Mouse (Mus musculus): ENCODE measurements around the gene 2310057N15Rik.
"Not testable (repeated sequence)": the region's sequence is repeated elsewhere in the genome, so short reads cannot be mapped to it uniquely, and the experiment has no call there.

Gene 2310057N15Rik

DNA sequence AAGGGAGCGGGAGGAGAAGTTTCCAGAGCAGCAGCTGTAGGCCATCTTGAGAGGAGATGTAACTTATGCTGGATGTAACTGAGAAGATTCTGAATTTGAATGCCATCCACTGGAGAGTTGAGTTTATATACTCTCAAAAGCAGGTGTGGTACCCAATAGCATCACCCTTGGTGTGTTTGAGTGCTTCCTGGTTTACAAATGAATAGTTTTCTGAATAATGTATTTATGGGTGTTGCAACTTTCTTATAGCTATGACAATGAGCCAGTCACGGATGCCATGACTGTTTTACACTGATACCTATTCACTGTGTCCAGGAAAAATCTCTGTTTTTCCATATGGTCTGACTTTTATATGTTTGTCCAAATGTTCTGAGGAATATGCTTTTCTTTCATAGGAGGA, at the start of gene 2310057N15Rik:
2310057N15Rik (minus strand) TSS at position 101 of the 400 bp plus-strand sequence.
- in situ Hi-C loops (cut with MboI; ENCODE audit: low pct_unique_long_range_greater_than_20kb in 1 of 2, low sequenced_read_pairs in 2 of 2, unreplicated experiment in 1 of 2), result no loop called here

GRCm38 (mm10) chr16:88823736-88824135, 49.7 kb upstream of the 2310057N15Rik start:
- in situ Hi-C loops (cut with MboI; ENCODE audit: low pct_unique_long_range_greater_than_20kb in 1 of 2, low sequenced_read_pairs in 2 of 2, unreplicated experiment in 1 of 2), result no loop called here

DNA sequence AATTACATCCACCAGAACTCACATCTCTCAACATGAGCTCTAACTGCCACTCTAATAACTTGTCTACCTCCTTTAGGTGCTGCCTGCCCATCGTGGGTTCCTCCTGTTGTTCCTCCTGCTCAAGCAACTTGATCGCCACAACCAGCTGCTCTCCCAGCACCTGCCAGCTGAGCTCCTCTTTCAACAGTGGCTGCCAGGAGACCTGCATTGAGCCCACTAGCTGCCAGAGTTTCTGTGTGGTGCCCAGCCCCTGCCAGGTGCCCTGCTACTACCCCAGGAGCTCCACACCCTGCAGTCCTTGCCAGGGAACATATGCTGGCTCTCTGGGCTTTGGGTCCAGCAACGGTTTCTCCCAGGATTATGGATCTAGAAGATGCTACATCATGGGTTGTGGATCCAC, 46.1 kb upstream of the 2310057N15Rik start, which contains the start of gene Krtap15:
Krtap15 (plus strand) TSS at position 150 of the 400 bp plus-strand sequence.
- in situ Hi-C loops (cut with MboI; ENCODE audit: low pct_unique_long_range_greater_than_20kb in 1 of 2, low sequenced_read_pairs in 2 of 2, unreplicated experiment in 1 of 2), result no loop called here

DNA sequence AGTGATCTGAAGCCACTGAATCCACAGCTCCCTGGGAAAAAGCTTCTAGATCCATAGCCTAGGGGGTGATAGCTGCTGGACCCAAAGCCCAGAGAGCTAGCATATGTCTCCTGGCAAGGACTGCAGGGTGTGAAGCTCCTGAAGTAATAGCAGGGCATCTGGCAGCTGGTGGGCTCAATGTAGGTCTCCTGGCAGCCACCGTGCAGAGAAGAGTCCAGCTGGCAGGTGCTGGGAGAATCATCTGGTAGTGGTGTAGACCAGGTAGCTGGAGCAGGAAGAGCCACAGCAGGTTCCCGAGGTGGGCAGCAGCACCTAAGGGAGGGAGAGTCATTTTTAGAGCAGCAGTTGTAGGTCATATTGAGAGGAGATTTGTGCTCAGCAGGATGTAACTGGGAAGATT, 37.8 kb upstream of the 2310057N15Rik start, which contains the start of gene Gm20741:
Gm20741 (minus strand) TSS at position 394 of the 400 bp plus-strand sequence.
- in situ Hi-C loops (cut with MboI; ENCODE audit: low pct_unique_long_range_greater_than_20kb in 1 of 2, low sequenced_read_pairs in 2 of 2, unreplicated experiment in 1 of 2), result no loop called here

DNA sequence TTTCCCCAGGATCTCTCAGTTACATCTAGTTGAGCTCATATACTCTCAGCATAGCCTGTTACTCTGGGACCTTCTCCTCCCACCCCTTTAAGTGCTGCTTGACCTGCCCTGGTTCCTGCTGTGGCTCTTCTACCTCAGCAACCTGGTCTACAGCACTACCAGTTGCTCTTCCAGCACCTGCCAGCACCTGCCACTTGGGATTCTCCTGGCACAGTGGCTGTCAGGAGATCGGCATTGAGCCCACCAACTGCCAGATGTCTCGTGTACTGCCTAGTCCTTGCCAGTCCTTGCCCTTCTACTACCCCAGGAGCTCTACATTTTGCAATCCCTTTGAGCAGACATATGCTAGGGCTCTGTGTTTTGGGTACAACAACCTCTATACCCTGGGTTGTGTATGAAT, 12.8 kb upstream of the 2310057N15Rik start:
- in situ Hi-C loops (cut with MboI; ENCODE audit: low pct_unique_long_range_greater_than_20kb in 1 of 2, low sequenced_read_pairs in 2 of 2, unreplicated experiment in 1 of 2), result no loop called here

DNA sequence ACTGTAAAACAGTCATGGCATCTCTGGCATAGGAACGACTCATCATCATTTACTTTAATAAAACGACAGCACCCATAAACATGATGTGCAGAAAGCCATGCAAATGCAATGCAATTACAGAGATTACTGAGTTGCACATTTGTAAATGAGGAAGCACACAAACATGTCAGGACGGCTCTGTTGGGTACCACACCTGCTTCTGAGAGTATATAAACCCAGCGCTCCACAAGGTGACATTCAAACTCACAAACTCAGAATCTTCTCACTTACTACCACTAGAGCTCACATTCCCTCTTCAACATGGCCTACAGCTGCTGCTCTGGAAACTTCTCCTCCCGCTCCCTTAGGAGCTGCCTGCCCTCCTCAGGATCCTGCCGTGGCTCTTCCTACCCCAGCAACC, 3.6 kb upstream of the 2310057N15Rik start, which contains the start of gene Gm5965:
Gm5965 (plus strand) TSS at position 301 of the 400 bp plus-strand sequence.
- in situ Hi-C loops (cut with MboI; ENCODE audit: low pct_unique_long_range_greater_than_20kb in 1 of 2, low sequenced_read_pairs in 2 of 2, unreplicated experiment in 1 of 2), result no loop called here

DNA sequence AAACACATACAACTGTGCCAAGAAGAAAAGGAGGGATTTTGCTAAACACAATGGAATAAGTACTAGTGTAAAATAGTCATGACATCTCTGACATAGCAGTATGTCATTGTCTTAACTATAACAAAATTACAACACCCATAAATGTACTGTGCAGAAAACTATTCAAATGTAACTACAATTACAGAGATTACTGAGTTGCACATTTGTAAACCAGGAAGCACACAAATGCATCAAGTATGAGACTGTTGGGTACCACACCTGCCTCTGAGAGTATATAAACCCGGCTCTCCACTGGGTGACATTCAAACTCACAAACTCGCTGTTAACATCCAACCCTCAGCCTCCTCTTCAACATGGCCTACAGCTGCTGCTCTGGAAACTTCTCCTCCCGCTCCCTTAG, 15.5 kb downstream of the 2310057N15Rik start, which contains the start of gene 2310034C09Rik:
2310034C09Rik (plus strand) TSS at position 301 of the 400 bp plus-strand sequence.
- in situ Hi-C loops (cut with MboI; ENCODE audit: low pct_unique_long_range_greater_than_20kb in 1 of 2, low sequenced_read_pairs in 2 of 2, unreplicated experiment in 1 of 2), result not testable (repeated sequence)

DNA sequence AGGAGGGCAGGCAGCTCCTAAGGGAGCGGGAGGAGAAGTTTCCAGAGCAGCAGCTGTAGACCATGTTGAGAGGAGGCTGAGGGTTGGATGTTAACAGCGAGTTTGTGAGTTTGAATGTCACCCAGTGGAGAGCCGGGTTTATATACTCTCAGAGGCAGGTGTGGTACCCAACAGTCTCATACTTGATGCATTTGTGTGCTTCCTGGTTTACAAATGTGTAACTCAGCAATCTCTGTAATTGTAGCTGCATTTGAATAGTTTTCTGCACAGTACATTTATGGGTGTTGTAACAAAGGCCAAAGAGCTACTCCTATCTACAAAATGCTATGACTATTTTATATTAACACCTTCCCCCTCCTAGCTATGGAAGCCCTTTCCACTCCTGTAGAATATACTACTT, 22.5 kb downstream of the 2310057N15Rik start, which contains the start of gene Krtap13:
Krtap13 (minus strand) TSS at position 101 of the 400 bp plus-strand sequence.
- in situ Hi-C loops (cut with MboI; ENCODE audit: low pct_unique_long_range_greater_than_20kb in 1 of 2, low sequenced_read_pairs in 2 of 2, unreplicated experiment in 1 of 2), result not testable (repeated sequence)

DNA sequence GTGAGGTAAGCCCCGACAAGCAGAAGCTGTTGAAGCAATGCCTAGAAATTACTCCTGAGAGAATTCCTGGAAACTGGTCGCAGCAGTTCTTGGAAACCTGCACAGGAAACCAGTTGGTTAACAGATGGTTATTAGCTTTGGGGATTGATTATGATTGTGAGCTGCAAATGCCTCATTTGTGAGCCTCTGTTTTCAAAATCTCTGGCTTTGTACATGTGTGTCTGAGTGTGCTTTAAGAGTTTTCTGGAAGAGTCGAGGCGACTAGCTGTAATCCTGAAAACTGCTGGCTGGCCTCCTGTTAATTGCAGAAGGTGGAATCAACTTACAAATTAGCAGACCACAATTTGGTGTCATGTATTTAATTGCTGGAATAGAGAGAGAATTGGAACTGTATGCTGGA, 26.1 kb downstream of the 2310057N15Rik start:
- in situ Hi-C loops (cut with MboI; ENCODE audit: low pct_unique_long_range_greater_than_20kb in 1 of 2, low sequenced_read_pairs in 2 of 2, unreplicated experiment in 1 of 2), result no loop called here

GRCm38 (mm10) chr16:88744750-88745340, 29.2 kb downstream of the 2310057N15Rik start:
- in situ Hi-C loops (cut with MboI; ENCODE audit: low pct_unique_long_range_greater_than_20kb in 1 of 2, low sequenced_read_pairs in 2 of 2, unreplicated experiment in 1 of 2), result no loop called here

- in situ Hi-C loops (cut with MboI; ENCODE audit: low pct_unique_long_range_greater_than_20kb in 1 of 2, low sequenced_read_pairs in 2 of 2, unreplicated experiment in 1 of 2), result no loop called here
Measured at GRCm38 (mm10) chr16:88735391-88735790, 38.6 kb downstream of the 2310057N15Rik start.

GRCm38 (mm10) chr16:88728812-88729275, 45.2 kb downstream of the 2310057N15Rik start, which contains the start of gene Krtap13-1:
Gene Krtap13-1 (plus strand): TSS chr16:88728862.
- in situ Hi-C loops (cut with MboI; ENCODE audit: low pct_unique_long_range_greater_than_20kb in 1 of 2, low sequenced_read_pairs in 2 of 2, unreplicated experiment in 1 of 2), result no loop called here
